Mouse (Mus musculus) heart, postnatal 0 days (tissue): Measurements from ENCODE around the gene Ift20.

Source experiments
- CTCF ChIP-seq: IDR thresholded peaks from 2 replicates; pipeline ENCODE4 v1.5.1; 2016; ENCODE audit warnings: antibody characterized with exemption, control low read depth, low read depth
- EP300 ChIP-seq: IDR thresholded peaks from 2 replicates; pipeline ENCODE4 v1.6.1; 2016; ENCODE audit warnings: antibody characterized with exemption, low read depth

- TF ChIP-seq CTCF, result no peak
- TF ChIP-seq EP300, result no peak
Observed at GRCm38 (mm10) chr11:78555623-78556022, 19.5 kb downstream of the Ift20 start.
